Mouse (Mus musculus) megakaryocyte, embryonic 14.5 days (primary cell): Measurements from ENCODE around the gene Appl2. TPM values are rescaled to one million over a fixed set of nuclear protein-coding genes. Genes with fewer than 3 reads are reported as not detected.

Experiments used
- H3K27me3 ChIP-seq: replicated peaks from 2 replicates; pipeline ENCODE3; 2012; ENCODE audit warnings: inconsistent platforms
- H3K36me3 ChIP-seq: replicated peaks from 2 replicates; pipeline ENCODE3; 2012; ENCODE audit warnings: low read length, inconsistent platforms, mixed read lengths
- H3K4me1 ChIP-seq: 2 replicates; pipeline ENCODE4 v1.6.1; 2012; ENCODE audit warnings: inconsistent platforms
- H3K4me3 ChIP-seq: replicated peaks from 2 replicates; pipeline ENCODE3; 2012; ENCODE audit warnings: moderate library complexity, mild to moderate bottlenecking, inconsistent platforms
- H3K9me3 ChIP-seq: 2 replicates; pipeline ENCODE4 v1.6.1; 2012; ENCODE audit warnings: inconsistent platforms
- FLI1 ChIP-seq: IDR thresholded peaks from 2 replicates; pipeline ENCODE4 v1.6.1; 2012; ENCODE audit warnings: low read length, inconsistent platforms, mixed read lengths
- GATA1 ChIP-seq: IDR thresholded peaks from 3 replicates; pipeline ENCODE4 v1.6.1; 2012; ENCODE audit warnings: mixed read lengths, low read length, inconsistent platforms, borderline replicate concordance
- polyA plus RNA-seq: library from polyadenylated mRNA; stranded (reverse); fragments of >175 nt; gene quantifications from 2 replicates; pipeline ENCODE4 v1.2.3, GENCODE M21; 2012; ENCODE audit warnings: low replicate concordance; ENCODE audit not compliant: insufficient read depth

Appl2 gene
- polyA plus RNA-seq, 1 experiment = 34.2 TPM

GRCm38 (mm10) chr10:83594526-83594925, 54.0 kb downstream of the Appl2 start:
- TF ChIP-seq GATA1 = no peak
- no peak for TF ChIP-seq FLI1
- Histone ChIP-seq H3K4me1 (no peaks in the 10 kb centered on the region), H3K36me3 (peaks cover 91% of the 10 kb centered on the region), H3K27me3 (no peaks in the 10 kb centered on the region), H3K9me3 (no peaks in the 10 kb centered on the region), H3K4me3 (no peak overlapping the region)

DNA sequence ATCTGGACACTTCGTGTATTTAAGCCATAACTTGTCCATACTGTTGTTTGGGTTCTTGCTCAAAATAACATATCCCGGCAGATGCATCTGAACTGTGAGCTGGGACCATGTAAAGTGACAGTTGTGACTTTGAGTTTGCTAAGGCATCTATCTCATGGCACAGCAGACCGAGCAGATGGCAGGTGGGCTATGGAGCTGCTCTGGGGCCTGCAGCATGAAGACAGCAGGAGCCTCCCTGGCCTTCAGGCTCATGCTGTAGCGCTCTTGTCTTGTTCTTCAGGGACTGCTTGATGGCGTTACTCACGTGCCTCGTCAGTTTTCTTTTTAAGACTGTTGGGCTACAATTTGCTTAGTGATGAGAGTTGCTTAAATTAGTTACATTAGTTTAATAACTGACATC, 55.9 kb downstream of the Appl2 start:
- peaks cover 91% of the 10 kb centered on the region for H3K36me3 ChIP-seq
- TF ChIP-seq GATA1 (no peak), FLI1 (no peak)
- H3K9me3 ChIP-seq = no peaks in the 10 kb centered on the region
- H3K4me1 ChIP-seq = no peaks in the 10 kb centered on the region
- H3K4me3 ChIP-seq = no peak overlapping the region
- no peaks in the 10 kb centered on the region for H3K27me3 ChIP-seq

GRCm38 (mm10) chr10:83590801-83591200, 57.7 kb downstream of the Appl2 start:
- Histone ChIP-seq H3K27me3 (no peaks in the 10 kb centered on the region), H3K4me3 (no peak overlapping the region), H3K9me3 (no peaks in the 10 kb centered on the region), H3K4me1 (no peaks in the 10 kb centered on the region), H3K36me3 (peaks cover 95% of the 10 kb centered on the region)
- TF ChIP-seq FLI1 (no peak), GATA1 (no peak)

GRCm38 (mm10) chr10:83565449-83566441, 82.8 kb downstream of the Appl2 start:
- no peak overlapping the region for H3K4me3 ChIP-seq
- no peaks in the 10 kb centered on the region for H3K9me3 ChIP-seq
- peaks cover 6% of the 10 kb centered on the region; the same call in 1 of the 2 replicates for H3K4me1 ChIP-seq
- TF ChIP-seq GATA1 (no peak), FLI1 (no peak)
- H3K36me3 ChIP-seq = peaks cover 92% of the 10 kb centered on the region
- H3K27me3 ChIP-seq = no peaks in the 10 kb centered on the region

DNA sequence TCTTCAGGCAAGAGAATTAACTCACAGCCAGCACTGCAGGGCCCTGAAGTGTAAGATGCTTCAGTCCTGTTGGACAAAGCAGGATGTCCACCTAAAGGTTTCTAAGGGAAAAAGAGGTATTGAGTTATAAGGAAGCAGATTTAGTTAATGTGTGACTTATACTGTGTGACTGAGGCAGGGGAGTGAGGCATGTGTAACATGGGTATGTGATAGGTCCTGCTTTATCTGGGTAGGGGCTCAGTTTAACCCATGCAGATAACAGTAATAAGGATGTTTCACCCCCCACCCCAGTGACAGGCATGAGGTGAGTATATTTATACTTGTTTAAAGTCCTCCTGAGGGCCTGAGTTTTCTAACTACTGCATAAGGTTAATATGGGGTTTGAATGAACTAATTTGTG, 85.5 kb downstream of the Appl2 start:
- no peak for TF ChIP-seq FLI1
- TF ChIP-seq GATA1 = no peak
- H3K27me3 ChIP-seq = no peaks in the 10 kb centered on the region
- H3K36me3 ChIP-seq = peaks cover 94% of the 10 kb centered on the region
- no peaks in the 10 kb centered on the region for H3K9me3 ChIP-seq
- H3K4me1 ChIP-seq = peaks cover 13% of the 10 kb centered on the region
- H3K4me3 ChIP-seq = no peak overlapping the region

Other genes with a start within 250 kb of the Appl2 start
- not detected in 2 replicates for gene Aldh1l2, start 114.6 kb downstream of the Appl2 start, polyA plus RNA-seq
- 0.03 and 0.32 TPM in 2 replicates for gene Washc4, start 105.0 kb downstream of the Appl2 start, polyA plus RNA-seq
- gene 1500009L16Rik, start 74.1 kb upstream of the Appl2 start, polyA plus RNA-seq = 0.28 TPM in 1 of 2 replicates, not detected in the other